Mouse (Mus musculus) testis, postnatal 14 days (tissue): Measurements from ENCODE around the gene Ryr2.
"Not testable (repeated sequence)": the region's sequence is repeated elsewhere in the genome, so short reads cannot be mapped to it uniquely, and the experiment has no call there.

Source experiments
- DNase-seq: peaks from one replicate; pipeline ENCODE4 v3.0.0; 2021; ENCODE audit warnings: low spot score

Gene Ryr2

GRCm38 (mm10) chr13:11941724-11942123 lies 165.0 kb downstream of the Ryr2 start:
- DNase-seq = no peak

DNA sequence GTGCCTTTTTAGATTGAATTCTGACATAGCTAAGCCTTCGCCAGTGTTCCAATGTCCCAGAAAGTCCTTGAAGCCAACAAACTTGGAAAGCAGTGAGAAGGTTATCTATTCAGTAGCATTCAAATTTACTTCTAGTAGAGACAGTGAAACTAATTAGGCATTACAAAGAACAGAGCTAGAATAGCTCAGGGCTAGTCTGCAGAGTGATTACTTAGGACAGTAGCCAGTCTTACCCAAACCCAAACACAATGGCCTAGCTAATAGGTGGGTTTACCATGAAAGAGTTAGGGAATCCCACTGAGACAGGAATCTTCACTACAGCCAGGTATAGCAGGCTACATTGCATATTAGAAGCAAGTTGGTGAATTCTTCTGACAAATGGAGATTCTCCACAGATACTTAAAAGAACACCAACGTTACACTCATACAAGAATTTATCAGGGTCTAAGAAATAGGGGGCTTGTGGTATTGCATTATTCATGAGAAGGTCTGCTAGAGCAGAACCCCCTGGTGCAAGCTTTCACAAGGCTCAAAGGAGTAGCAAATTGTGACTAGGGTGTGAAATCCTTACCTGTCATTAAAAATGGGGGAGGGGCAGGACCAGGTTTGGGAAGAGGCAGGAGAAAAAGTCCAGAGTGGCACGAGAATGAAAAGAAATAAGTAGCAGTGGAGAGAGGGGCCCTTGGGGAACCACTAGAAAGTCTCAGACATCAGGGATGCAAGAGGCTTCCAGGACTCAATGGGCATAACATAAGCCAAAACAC lies 172.3 kb downstream of the Ryr2 start:
- DNase-seq = not testable (repeated sequence)

DNA sequence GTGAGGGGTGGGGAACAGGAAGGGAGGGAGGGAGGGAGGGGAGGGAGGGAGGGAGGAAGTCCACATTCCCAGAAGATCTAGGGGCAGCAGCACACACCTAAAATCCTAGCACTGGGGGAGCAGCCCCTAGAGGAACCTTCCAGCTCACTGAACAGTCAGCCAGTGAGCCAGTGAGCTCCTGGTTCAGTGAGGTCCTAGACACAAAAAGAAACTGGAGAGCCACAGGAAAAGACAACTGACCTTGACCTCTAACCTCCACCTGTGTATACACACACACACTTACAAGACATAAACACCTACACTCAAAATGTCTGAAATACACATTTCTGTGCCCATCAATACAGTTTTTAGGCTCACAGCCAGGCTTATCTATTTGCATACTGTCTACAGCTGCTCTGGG lies 173.4 kb downstream of the Ryr2 start:
- DNase-seq = no peak

- DNase-seq = no peak
These were observed 178.0 kb downstream of the Ryr2 start for GRCm38 (mm10) chr13:11928709-11929108.

GRCm38 (mm10) chr13:11927727-11928126 lies 179.0 kb downstream of the Ryr2 start:
- no peak for DNase-seq

GRCm38 (mm10) chr13:11926720-11927500 lies 179.8 kb downstream of the Ryr2 start:
- no peak for DNase-seq

- DNase-seq = no peak
These were observed 180.5 kb downstream of the Ryr2 start for GRCm38 (mm10) chr13:11926215-11926614.

- DNase-seq = no peak
These were observed 182.0 kb downstream of the Ryr2 start for GRCm38 (mm10) chr13:11924732-11925131.

DNA sequence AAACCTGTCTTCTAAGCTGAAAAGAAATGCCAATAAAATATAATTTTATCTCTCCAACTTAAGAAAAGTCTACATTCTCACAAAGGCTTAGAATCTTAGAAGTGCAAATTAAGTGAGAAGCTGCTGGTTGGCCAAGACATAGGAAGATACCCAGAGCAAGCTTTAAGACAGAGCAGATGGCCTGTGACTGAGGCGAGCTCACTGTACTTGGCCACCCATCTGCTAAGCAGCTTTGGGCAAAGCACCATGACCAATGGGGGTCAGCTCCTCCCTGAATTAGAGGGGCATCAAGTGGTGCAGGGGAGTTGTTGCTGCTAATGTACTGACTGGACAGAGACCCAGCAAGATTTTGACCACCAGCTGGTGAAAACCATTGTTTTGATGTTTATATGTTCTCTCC lies 186.2 kb downstream of the Ryr2 start:
- no peak for DNase-seq

- DNase-seq = no peak
These were observed 187.3 kb downstream of the Ryr2 start for GRCm38 (mm10) chr13:11919448-11919847.

DNA sequence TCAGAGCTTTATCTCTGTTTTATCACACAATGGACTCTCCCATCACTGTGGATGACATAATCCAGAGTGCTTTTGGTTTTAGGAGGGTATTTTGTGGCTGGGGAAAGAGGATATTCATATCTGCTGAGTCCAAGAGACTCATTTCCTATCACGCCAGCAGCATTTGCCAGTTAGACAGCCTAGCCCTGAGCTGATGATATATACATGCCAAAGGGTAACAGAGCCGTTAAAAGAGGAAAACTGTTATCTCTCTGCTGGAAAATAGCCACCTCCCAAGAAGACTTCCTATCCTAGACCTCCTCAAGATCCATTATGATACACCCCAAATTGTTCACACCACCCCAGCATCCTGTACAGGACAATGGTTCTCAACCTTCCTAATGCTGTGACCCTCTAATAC lies 191.1 kb downstream of the Ryr2 start:
- no peak for DNase-seq

GRCm38 (mm10) chr13:11914682-11915081 lies 192.1 kb downstream of the Ryr2 start:
- DNase-seq = no peak

- DNase-seq = no peak
These were observed 194.5 kb downstream of the Ryr2 start for GRCm38 (mm10) chr13:11912208-11912607.

- no peak for DNase-seq
These were observed 198.6 kb downstream of the Ryr2 start for GRCm38 (mm10) chr13:11908123-11908522.

GRCm38 (mm10) chr13:11905126-11905525 lies 201.6 kb downstream of the Ryr2 start:
- no peak for DNase-seq

DNA sequence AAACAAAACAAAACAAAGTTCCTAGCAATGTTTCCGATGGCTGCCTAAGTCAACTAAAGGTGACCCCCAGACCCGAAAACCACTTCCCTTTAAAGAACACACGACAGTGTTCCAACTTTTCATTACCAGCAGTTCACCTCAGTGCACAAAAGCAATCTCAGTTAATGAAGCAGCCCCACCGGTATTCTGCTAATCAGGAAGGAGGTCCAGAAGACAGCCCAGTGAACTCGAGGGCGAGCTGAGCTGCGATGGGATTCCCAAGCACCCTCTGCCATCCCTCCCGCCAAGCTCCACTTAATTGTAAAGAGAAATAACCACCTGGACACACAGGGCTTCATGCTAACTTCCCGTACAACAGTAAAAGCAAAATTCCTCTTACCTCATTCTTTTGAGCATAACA lies 203.5 kb downstream of the Ryr2 start:
- DNase-seq = no peak

DNA sequence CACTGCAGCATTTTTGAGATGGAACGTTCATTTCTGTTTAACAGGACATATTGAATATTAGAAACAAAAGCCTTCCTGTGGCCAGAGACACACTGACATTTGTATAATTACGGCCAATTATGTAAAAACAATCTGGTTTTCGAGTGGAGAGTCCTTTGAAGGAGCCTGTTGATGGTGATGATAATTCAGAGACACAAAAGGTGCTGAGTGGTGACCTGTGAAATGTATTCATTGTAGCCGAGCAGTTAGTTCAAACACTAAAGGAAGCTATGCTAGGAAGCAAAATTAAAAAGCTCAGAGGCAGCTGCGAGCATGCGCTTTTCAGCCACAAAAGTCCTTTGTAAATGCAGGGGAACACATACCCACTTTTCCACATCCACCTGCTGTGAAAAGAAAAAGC lies 203.9 kb downstream of the Ryr2 start:
- no peak for DNase-seq

- no peak for DNase-seq
These were observed 206.1 kb downstream of the Ryr2 start for GRCm38 (mm10) chr13:11900631-11901030.

DNA sequence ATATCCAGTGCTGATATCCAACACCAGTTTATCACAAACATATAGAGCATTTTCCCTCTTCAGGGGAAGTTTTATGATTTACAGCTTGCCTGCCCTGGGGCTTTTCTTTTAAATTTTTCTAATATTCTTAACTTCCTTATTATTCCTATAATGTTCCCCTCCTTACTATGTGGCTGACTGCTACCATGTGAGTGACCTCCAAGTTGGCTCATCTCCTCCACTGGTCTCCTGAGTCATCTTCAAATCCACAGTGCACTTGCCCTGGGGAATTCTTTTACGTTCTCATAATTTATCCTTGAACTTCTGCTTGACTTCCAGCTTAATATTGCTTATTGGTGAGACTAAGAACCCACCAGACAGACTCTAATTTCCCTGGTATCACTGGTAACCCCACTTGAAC lies 211.1 kb downstream of the Ryr2 start:
- DNase-seq = no peak

DNA sequence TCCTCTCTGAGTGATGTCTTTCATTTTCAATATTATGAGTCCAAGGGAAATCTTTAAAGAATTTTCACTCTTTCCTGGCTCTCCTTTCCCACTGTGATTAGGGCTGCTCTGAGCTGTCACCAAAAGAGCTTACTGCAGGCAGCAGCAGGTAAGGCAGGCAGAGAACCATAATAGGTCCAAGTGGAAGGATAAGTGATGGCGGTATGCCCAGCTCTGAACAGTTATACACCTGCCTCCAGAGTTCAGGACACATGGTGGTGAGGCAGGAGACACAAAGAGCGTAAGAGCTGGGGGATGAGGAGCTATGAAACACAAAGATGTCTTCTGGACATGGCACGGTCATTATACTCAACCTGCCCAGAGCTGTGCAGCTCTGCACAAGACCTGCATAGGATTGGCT lies 215.0 kb downstream of the Ryr2 start:
- no peak for DNase-seq

GRCm38 (mm10) chr13:11891115-11891514 lies 215.6 kb downstream of the Ryr2 start:
- no peak for DNase-seq

GRCm38 (mm10) chr13:11884175-11884574 lies 222.6 kb downstream of the Ryr2 start:
- no peak for DNase-seq

- no peak for DNase-seq
These were observed 224.4 kb downstream of the Ryr2 start for GRCm38 (mm10) chr13:11882359-11882758.
